Mouse (Mus musculus): ENCODE data around the gene 2810004N23Rik. TPM values are rescaled to one million over a fixed set of nuclear protein-coding genes. Genes with fewer than 3 reads are reported as not detected.

2810004N23Rik gene
- polyA plus RNA-seq, 1 experiment from 2014 or later: 36.5 TPM

DNA sequence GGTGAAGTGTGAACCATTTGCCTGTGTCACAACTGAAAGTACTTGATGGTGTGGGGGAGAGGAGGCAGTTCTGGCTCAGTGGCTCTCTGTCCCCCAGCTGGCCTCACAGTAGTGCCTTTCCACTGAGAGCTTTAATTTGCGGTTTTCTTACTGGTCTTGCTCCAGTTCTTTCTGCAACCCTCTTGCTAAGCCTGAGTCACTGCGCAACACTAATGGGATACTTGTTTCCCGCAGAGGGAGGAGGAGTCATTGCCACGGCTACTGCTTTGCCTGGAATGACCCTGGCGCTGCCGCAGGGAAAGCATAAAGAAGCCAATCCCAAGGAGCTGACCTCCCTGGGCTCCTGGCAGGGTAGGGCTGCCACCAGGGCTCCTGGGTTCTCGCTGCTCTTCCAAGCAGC lies 36.3 kb downstream of the 2810004N23Rik start:
- no peaks in the 10 kb centered on the region for H3K9me3 ChIP-seq (ENCODE audit: control insufficient read depth, low read length)
- H3K27me3 ChIP-seq (replicated peaks; ENCODE audit: control insufficient read depth, insufficient read depth, low read length): no peaks in the 10 kb centered on the region
- H3K4me1 ChIP-seq (ENCODE audit: control insufficient read depth, insufficient read depth, low read length): no peaks in the 10 kb centered on the region
- ATAC-seq (ENCODE audit: low read depth): no peak
- no peak overlapping the region for H3K4me3 ChIP-seq (ENCODE audit: low read depth, low read length)
- no peak overlapping the region for H3K27ac ChIP-seq (replicated peaks; ENCODE audit: low read depth, low read length)
- DNase-seq (ENCODE audit: low spot score): peak; percentile 33
- no peak overlapping the region for H3K9ac ChIP-seq (ENCODE audit: low read depth, low read length)
- H3K36me3 ChIP-seq (ENCODE audit: control insufficient read depth, insufficient read depth, low read length): no peaks in the 10 kb centered on the region
- H3K4me2 ChIP-seq (ENCODE audit: low read depth, low read length): no peak overlapping the region
- WGBS: 39% methylated on average over 7 of the region's 7 CpGs

DNA sequence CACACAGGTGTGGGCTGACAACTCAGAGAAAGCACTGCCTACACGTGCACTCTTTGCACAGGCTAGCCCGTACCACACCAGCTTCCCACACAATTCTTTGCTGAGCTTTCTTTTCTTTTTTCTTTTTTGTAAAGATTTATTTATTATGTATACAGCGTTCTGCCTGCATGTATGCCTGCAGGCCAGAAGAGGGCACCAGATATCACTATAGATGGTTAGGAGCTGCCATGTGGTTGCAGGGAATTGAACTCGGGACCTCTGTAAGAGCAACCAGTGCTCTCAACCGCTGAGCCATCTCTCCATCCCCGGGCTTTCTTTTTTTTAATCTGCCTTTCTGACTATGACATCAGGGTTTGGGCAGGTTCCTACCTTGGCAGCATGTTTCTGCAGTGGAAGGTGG lies 39.4 kb downstream of the 2810004N23Rik start:
- H3K36me3 ChIP-seq (ENCODE audit: control insufficient read depth, insufficient read depth, low read length): no peaks in the 10 kb centered on the region
- no peaks in the 10 kb centered on the region for H3K9me3 ChIP-seq (ENCODE audit: control insufficient read depth, low read length)
- H3K4me1 ChIP-seq (ENCODE audit: control insufficient read depth, insufficient read depth, low read length): no peaks in the 10 kb centered on the region
- no peak overlapping the region for H3K4me2 ChIP-seq (ENCODE audit: low read depth, low read length)
- no peak overlapping the region for H3K27ac ChIP-seq (replicated peaks; ENCODE audit: low read depth, low read length)
- no peak overlapping the region for H3K9ac ChIP-seq (ENCODE audit: low read depth, low read length)
- no peak overlapping the region for H3K4me3 ChIP-seq (ENCODE audit: low read depth, low read length)
- no peak for ATAC-seq (ENCODE audit: low read depth)
- 81% methylated on average over 6 of the region's 6 CpGs for whole genome bisulfite sequencing
- H3K27me3 ChIP-seq (replicated peaks; ENCODE audit: control insufficient read depth, insufficient read depth, low read length): no peaks in the 10 kb centered on the region
- DNase-seq (ENCODE audit: low spot score): no peak

DNA sequence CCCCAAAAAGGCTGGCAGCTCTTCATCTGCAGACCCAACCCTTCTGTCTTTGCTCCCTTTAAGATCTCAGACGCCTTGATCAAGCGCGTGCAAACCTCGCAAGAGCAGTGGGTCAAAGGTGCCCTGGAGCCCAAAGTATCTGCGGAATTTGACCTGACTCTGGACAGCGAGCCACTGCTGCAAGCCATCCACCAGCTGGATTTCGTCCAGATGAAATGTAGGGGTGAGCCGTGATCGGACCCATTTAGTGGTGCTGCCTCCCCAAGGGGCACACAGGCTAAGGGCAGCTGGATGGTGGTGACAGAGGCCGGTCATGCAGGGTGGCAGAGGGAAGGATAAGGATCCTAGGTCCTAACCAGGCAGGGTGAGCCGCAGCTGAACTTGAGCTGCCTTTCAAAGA lies 42.8 kb downstream of the 2810004N23Rik start:
- no peak for ATAC-seq (ENCODE audit: low read depth)
- Histone ChIP-seq H3K27ac (replicated peaks; ENCODE audit: low read depth, low read length) (no peak overlapping the region), H3K9ac (ENCODE audit: low read depth, low read length) (no peak overlapping the region), H3K4me1 (ENCODE audit: control insufficient read depth, insufficient read depth, low read length) (no peaks in the 10 kb centered on the region), H3K9me3 (ENCODE audit: control insufficient read depth, low read length) (peaks cover 4% of the 10 kb centered on the region; the same call in 1 of the 2 replicates), H3K27me3 (replicated peaks; ENCODE audit: control insufficient read depth, insufficient read depth, low read length) (no peaks in the 10 kb centered on the region), H3K4me3 (ENCODE audit: low read depth, low read length) (no peak overlapping the region), H3K4me2 (ENCODE audit: low read depth, low read length) (no peak overlapping the region), H3K36me3 (ENCODE audit: control insufficient read depth, insufficient read depth, low read length) (no peaks in the 10 kb centered on the region)
- DNase-seq (ENCODE audit: low spot score): no peak
- 45% methylated on average over 11 of the region's 11 CpGs for WGBS

DNA sequence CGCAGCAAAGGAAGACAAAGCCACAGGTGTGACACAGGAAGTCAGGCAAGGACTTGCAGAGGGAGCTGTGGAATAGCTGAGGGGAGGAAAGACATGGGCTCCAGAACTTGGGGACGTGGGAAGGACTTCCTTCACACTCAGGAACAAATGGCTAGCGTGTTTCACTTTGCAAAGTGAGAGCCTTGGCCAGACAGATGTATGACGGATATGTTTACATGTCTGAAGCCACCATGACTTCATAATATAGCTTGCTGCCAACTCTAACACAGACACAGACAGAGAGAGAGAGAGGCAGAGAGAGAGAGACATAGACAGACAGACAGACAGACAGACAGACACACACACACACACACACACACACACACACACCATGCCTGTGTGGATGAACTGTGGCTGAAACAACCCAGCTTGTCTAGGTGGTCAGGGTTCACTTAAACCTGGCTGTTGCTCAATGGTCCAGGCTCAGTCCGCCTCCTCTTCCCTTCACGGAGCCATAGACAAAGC lies 43.3 kb downstream of the 2810004N23Rik start:
- ATAC-seq (ENCODE audit: low read depth) (no peak), DNase-seq (ENCODE audit: low spot score) (no peak)
- H3K4me2 ChIP-seq (ENCODE audit: low read depth, low read length): no peak overlapping the region
- no peaks in the 10 kb centered on the region for H3K4me1 ChIP-seq (ENCODE audit: control insufficient read depth, insufficient read depth, low read length)
- H3K9ac ChIP-seq (ENCODE audit: low read depth, low read length): no peak overlapping the region
- H3K27me3 ChIP-seq (replicated peaks; ENCODE audit: control insufficient read depth, insufficient read depth, low read length): no peaks in the 10 kb centered on the region
- H3K27ac ChIP-seq (replicated peaks; ENCODE audit: low read depth, low read length): no peak overlapping the region
- peaks cover 4% of the 10 kb centered on the region; the same call in 1 of the 2 replicates for H3K9me3 ChIP-seq (ENCODE audit: control insufficient read depth, low read length)
- H3K36me3 ChIP-seq (ENCODE audit: control insufficient read depth, insufficient read depth, low read length): no peaks in the 10 kb centered on the region
- no peak overlapping the region for H3K4me3 ChIP-seq (ENCODE audit: low read depth, low read length)
- 64% methylated on average over 6 of the region's 6 CpGs for WGBS

DNA sequence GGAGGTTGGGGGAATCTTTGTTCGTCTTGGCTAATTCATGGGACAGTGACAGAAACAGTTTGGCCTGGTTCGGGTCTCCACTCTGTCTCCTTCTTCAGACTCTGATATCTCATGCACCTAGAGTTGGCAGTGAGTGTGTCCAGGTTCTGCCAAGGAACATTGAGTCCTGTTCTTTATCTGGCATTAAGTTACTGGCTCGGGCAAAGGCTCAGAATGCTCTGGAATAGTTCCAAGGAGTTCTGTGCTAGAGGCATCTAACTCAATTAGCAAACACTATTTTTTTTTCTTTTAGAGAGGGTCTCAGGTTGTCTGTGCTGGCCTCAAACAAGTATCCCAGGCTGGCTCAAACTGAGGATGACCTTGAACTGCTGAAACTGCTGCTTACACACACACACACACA lies 45.6 kb downstream of the 2810004N23Rik start:
- Histone ChIP-seq H3K4me2 (ENCODE audit: low read depth, low read length) (no peak overlapping the region), H3K4me1 (ENCODE audit: control insufficient read depth, insufficient read depth, low read length) (no peaks in the 10 kb centered on the region), H3K9me3 (ENCODE audit: control insufficient read depth, low read length) (peaks cover 4% of the 10 kb centered on the region; the same call in 1 of the 2 replicates), H3K9ac (ENCODE audit: low read depth, low read length) (no peak overlapping the region), H3K27me3 (replicated peaks; ENCODE audit: control insufficient read depth, insufficient read depth, low read length) (no peaks in the 10 kb centered on the region), H3K4me3 (ENCODE audit: low read depth, low read length) (no peak overlapping the region), H3K36me3 (ENCODE audit: control insufficient read depth, insufficient read depth, low read length) (no peaks in the 10 kb centered on the region), H3K27ac (replicated peaks; ENCODE audit: low read depth, low read length) (no peak overlapping the region)
- 84% methylated on average over 3 of the region's 3 CpGs for WGBS
- DNase-seq (ENCODE audit: low spot score) (no peak), ATAC-seq (ENCODE audit: low read depth) (no peak)

DNA sequence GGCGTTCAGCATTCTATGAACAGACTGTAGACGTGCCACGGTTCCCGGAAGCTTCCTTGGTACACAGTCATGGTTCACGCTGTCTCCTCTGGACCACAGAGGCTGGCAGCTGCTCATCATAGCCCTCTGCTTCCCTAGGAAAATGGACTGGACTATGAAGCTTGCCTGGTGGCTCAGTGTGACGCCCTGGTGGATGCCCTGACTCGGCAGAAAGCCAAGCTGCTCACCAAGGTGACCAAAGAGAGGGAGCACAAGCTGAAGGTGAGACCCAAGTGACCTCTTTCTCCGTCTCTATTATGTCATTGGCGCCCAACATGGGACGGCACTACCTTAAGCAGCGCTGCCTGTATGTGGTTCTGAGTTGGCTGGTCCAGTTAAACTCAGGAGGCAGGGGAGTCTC lies 46.1 kb downstream of the 2810004N23Rik start:
- Histone ChIP-seq H3K9ac (ENCODE audit: low read depth, low read length) (no peak overlapping the region), H3K27ac (replicated peaks; ENCODE audit: low read depth, low read length) (no peak overlapping the region), H3K36me3 (ENCODE audit: control insufficient read depth, insufficient read depth, low read length) (no peaks in the 10 kb centered on the region), H3K4me2 (ENCODE audit: low read depth, low read length) (no peak overlapping the region), H3K27me3 (replicated peaks; ENCODE audit: control insufficient read depth, insufficient read depth, low read length) (no peaks in the 10 kb centered on the region), H3K9me3 (ENCODE audit: control insufficient read depth, low read length) (peaks cover 4% of the 10 kb centered on the region; the same call in 1 of the 2 replicates), H3K4me3 (ENCODE audit: low read depth, low read length) (no peak overlapping the region), H3K4me1 (ENCODE audit: control insufficient read depth, insufficient read depth, low read length) (no peaks in the 10 kb centered on the region)
- DNase-seq (ENCODE audit: low spot score): no peak
- 92% methylated on average over 11 of the region's 11 CpGs for whole genome bisulfite sequencing
- ATAC-seq (ENCODE audit: low read depth): no peak

DNA sequence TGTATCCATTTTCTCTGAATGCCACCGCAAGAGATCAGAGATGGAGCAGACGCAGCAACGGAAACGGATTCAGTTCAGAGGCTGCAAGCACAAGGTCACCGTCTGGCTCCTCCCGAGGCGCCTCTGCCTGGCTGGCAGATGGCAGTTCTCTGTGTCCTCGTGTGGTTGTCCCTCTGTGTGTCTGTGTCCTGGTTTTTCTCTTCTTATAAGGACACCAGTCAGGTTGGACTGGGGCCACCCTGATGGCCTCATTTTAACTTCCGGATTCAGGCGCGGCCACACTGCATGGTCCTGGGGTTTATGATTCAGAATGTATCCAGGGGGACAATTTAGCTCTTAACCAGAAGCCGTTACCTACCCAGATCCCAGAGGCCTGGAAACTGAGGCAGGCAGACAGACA lies 47.0 kb downstream of the 2810004N23Rik start:
- H3K9ac ChIP-seq (ENCODE audit: low read depth, low read length): no peak overlapping the region

DNA sequence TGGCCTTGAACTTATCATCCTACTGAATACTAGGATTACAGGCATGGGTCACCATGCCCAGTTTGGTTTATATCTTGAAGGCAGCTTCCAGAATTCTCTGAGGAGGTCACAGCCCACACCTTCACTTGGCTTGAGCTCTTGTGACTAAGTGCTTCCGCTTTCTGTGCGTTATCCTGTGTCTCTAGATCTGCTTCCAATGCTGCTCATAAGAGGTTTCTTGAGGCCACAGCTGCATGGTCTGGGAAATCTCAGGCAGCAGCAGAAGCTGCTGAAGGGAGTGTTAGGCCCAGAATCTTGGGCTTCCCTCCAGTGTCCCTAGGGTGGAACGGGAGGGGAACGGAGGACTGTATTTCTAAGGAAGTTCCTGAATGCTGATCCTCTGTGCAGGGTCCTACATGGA lies 49.6 kb downstream of the 2810004N23Rik start:
- Histone ChIP-seq H3K27me3 (replicated peaks; ENCODE audit: control insufficient read depth, insufficient read depth, low read length) (no peaks in the 10 kb centered on the region), H3K4me1 (ENCODE audit: control insufficient read depth, insufficient read depth, low read length) (no peaks in the 10 kb centered on the region), H3K27ac (replicated peaks; ENCODE audit: low read depth, low read length) (no peak overlapping the region), H3K36me3 (ENCODE audit: control insufficient read depth, insufficient read depth, low read length) (no peaks in the 10 kb centered on the region), H3K4me3 (ENCODE audit: low read depth, low read length) (no peak overlapping the region), H3K4me2 (ENCODE audit: low read depth, low read length) (no peak overlapping the region), H3K9me3 (ENCODE audit: control insufficient read depth, low read length) (peaks cover 4% of the 10 kb centered on the region; the same call in 1 of the 2 replicates), H3K9ac (ENCODE audit: low read depth, low read length) (no peak overlapping the region)
- DNase-seq (ENCODE audit: low spot score) (no peak), ATAC-seq (ENCODE audit: low read depth) (no peak)
- 92% methylated on average over 4 of the region's 4 CpGs for WGBS

More for the DNA sequence above, 47.0 kb downstream of the 2810004N23Rik start:
- Histone ChIP-seq H3K4me3 (ENCODE audit: low read depth, low read length) (no peak overlapping the region), H3K4me1 (ENCODE audit: control insufficient read depth, insufficient read depth, low read length) (no peaks in the 10 kb centered on the region), H3K4me2 (ENCODE audit: low read depth, low read length) (no peak overlapping the region), H3K36me3 (ENCODE audit: control insufficient read depth, insufficient read depth, low read length) (no peaks in the 10 kb centered on the region), H3K9me3 (ENCODE audit: control insufficient read depth, low read length) (peaks cover 4% of the 10 kb centered on the region; the same call in 1 of the 2 replicates), H3K27ac (replicated peaks; ENCODE audit: low read depth, low read length) (no peak overlapping the region), H3K27me3 (replicated peaks; ENCODE audit: control insufficient read depth, insufficient read depth, low read length) (no peaks in the 10 kb centered on the region)
- ATAC-seq (ENCODE audit: low read depth): no peak
- 79% methylated on average over 12 of the region's 12 CpGs for WGBS
- DNase-seq (ENCODE audit: low spot score): no peak

DNA sequence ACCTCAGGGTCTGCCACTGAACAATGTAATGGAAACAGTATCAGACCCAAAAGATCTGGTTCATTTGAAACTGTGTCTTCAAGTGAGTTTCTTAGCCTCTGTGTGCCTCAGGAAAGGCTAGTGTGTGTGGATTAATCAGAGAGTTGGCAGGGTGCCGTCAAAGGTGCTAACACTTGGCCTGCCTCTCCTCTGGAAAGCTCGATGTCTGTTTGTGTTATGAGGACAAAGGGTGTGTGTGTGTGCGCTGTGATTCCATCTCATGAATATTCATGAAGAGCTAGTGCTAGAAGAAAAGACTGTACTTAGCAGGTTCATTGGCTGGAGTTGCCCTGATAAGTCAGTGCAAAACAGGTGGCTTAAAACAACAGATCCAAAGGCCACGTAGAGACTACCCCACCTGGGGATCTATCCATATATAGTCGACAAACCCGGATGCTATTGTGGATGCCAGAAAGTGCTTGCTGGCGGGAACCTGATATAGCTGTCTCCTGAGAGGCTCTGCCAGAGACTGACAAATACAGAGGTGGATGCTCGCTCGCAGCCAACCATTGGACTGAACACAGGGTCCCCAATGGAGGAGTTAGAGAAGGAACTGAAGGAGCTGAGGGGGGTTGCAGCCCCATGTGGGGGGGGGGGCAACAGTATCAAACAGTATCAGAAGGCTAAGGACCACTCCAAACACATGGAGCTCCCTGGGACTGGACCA lies 52.1 kb downstream of the 2810004N23Rik start:
- Histone ChIP-seq H3K27ac (replicated peaks; ENCODE audit: low read depth, low read length) (no peak overlapping the region), H3K36me3 (ENCODE audit: control insufficient read depth, insufficient read depth, low read length) (no peaks in the 10 kb centered on the region), H3K4me2 (ENCODE audit: low read depth, low read length) (no peak overlapping the region), H3K9me3 (ENCODE audit: control insufficient read depth, low read length) (no peaks in the 10 kb centered on the region), H3K4me3 (ENCODE audit: low read depth, low read length) (no peak overlapping the region), H3K9ac (ENCODE audit: low read depth, low read length) (no peak overlapping the region), H3K27me3 (replicated peaks; ENCODE audit: control insufficient read depth, insufficient read depth, low read length) (no peaks in the 10 kb centered on the region), H3K4me1 (ENCODE audit: control insufficient read depth, insufficient read depth, low read length) (no peaks in the 10 kb centered on the region)
- 46% methylated on average over 9 of the region's 9 CpGs for WGBS
- DNase-seq (ENCODE audit: low spot score) (no peak), ATAC-seq (ENCODE audit: low read depth) (no peak)

Data from embryonic facial prominence, embryonic 14.5 days (tissue).